Mouse (Mus musculus) erythroblast, adult 5-6 weeks (primary cell): ENCODE measurements around the gene Naaa. TPM values are rescaled to one million over a fixed set of nuclear protein-coding genes. Genes with fewer than 3 reads are reported as not detected.

Source experiments
- ATAC-seq: replicated peaks from 2 replicates; pipeline ENCODE4 v1.8.0; 2016; ENCODE audit warnings: moderate number of reproducible peaks, mild to moderate bottlenecking, moderate TSS enrichment, inconsistent platforms; ENCODE audit not compliant: poor library complexity, low FRiP score, severe bottlenecking
- total RNA-seq, 2 experiments: library from RNA; stranded (forward) in 1 of 2; stranded (reverse) in 1 of 2; fragments of 150-400 nt in 1 of 2; fragments of 200-764, 138-1000 nt in 1 of 2; gene quantifications; 2 replicates each; pipeline versions ENCODE4 v1.2.3 to v1.2.4; 2015 to 2017; ENCODE audit warnings: low replicate concordance in 2 of 2

The Naaa gene
- total RNA-seq, 2 experiments from 2014 or later = 10.4 to 10.6 TPM

DNA sequence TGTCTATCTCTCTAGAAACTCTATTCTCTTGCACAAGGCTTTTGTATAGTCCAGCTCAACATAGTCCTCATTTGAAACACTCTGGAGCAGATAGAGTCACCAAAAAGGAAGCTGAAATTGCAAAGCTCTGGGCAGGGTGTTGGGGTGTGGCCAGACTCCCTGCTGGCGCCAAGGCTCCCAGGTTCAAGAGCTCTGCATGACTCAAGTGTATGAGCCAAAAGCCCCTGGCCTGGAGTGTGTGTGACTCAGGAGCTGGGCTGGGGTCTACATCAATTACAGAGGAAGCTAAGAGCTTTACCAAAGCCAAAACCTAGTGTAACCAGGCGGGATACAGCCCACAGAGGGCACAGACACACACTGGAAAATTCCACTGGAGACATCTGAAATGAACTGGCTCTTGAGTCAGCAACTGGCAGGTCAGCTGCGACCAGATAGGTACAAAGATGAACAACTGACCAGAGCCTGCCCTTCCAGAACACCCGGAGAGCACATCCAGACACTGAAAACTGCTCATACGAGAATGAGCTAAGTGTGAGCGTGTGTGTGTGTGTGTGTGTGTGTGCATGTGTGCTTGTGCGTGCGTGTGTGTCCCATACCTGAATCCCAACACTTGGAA lies 57.6 kb downstream of the Naaa start:
- ATAC-seq = no peak

DNA sequence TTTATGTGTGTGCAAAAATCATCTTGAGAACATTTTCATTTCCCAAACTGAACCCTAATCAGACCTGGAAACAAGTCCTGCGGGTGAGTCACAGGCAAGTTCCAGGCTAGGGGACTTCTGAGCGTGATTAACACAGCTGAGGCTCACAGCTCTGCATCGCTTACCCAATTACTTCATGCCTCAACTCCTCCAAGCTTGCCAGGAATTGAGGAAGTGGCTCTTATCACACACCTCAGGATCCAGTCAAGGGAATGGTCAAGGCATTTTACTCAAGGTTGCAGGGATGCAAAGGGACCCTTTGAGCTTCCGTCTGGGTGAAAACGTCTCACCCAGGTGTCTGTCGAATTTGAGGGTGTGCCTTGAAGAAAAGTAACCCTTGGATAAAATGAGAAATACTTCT lies 58.1 kb downstream of the Naaa start:
- no peak for ATAC-seq

DNA sequence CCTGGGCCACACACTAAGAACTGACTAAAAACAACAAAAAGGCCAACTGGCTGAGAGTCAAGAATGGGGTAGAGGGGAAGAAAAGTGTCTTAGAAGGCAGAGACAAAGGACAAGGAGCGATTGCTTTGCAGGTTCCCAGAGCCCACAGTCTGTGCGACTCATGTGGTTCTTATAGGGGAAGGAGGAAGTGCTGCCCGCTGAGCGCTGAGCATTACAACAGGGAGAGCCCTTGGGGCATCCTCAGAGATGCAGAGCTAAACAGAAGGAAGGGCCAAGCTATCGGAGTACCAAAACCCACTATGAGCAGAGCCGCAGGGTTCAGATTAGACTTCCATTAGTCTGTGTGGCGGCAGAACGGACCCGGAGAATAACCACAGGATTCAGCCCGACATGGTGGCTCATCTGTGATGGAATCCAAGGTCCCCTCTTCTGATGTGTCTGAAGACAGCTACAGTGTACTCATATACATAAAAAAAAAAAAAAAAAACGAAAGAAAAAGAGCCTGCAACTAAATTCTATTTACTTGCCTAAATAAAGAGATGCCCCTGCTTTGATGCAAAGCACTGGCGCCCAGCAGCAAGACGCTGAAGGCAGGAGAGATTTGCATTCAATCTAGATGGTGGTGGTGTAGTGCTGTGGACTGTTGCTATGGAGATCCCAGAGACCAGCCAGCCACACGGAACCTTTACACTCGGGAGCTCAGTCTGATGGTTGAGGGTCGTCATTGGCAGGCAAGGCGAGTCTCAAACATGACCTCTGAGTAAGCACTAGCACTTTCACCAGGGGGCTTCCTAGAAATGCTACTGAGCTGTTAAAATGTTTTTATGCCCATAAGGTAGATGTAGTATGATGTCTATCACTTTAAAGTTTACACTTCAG lies 58.8 kb downstream of the Naaa start:
- no peak for ATAC-seq

DNA sequence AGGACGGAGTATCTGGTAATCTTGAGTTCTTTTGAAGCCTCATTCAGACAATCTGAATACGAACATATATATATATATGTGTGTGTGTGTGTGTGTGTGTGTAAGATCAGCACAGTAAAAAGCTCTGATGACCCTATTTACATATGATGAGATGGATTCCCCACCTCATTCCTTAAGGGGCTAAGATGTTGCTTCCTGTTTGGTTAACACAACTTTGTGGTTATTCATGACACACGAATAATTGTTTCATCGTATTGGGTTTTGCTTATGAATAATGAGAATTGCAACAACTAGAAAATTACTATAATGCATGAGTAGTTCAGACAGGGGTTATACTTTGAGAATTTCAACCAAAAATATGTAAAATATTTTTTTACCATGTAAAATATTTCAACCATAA lies 62.7 kb downstream of the Naaa start, which contains the start of gene U90926:
Gene U90926, minus strand, starts transcription at position 101 of the 400 bp plus-strand sequence.
- no peak for ATAC-seq

DNA sequence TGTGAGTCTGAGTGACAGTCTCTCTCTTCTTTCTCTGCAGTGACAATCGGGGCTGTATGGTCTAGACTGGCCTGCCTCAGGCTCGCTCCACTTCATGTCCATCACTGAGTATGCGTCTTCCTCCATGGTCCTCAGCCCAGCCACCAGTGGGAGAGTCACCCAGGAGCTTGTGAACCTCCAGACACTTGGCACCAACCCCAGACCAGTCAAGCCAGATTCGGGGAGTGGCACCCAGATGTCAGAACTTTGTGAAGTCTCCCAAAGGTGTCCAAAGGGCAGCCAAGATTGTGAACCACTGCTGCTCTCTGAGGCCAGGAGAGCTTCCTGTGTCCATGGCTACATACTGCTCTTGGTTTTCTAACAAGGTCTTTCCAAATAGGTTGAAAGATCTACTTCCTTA lies 65.7 kb downstream of the Naaa start:
- no peak for ATAC-seq

DNA sequence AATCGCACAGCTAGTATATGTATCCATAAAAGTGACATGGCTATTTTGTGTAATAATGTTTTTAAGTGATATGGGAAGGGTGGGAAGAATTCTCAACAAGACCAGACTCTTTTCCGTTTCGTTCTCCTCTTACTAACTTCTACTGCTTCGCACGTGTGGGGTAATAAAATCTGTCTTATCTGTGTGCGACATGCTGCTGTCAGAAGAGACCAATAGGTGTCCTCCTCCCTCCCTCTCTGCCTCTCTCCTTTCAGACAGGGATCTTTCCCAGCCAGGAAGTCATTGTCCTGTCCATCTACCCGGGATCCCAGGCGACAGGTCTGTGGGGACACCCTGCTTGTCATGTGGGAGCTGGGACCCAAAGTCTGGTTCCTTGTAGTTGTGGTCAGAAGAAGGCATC lies 67.8 kb downstream of the Naaa start:
- ATAC-seq = no peak

Other genes starting within 250 kb of the Naaa start
- 0.21 TPM in 1 of 2 replicates, not detected in the other for gene Cdkl2, start 234.3 kb downstream of the Naaa start, total RNA-seq (2015; ENCODE audit: low replicate concordance)
- 0.14 and 0.68 TPM in 2 replicates for gene Cdkl2, start 234.3 kb downstream of the Naaa start, total RNA-seq (2017; ENCODE audit: low replicate concordance)
- gene G3bp2, start 194.5 kb downstream of the Naaa start, total RNA-seq (2015; ENCODE audit: low replicate concordance) = 33.2 and 33.8 TPM in 2 replicates
- 35.0 and 43.8 TPM in 2 replicates for gene G3bp2, start 194.5 kb downstream of the Naaa start, total RNA-seq (2017; ENCODE audit: low replicate concordance)
- gene Uso1, start 140.2 kb downstream of the Naaa start, total RNA-seq (2015; ENCODE audit: low replicate concordance) = 19.8 and 29.9 TPM in 2 replicates
- gene Uso1, start 140.2 kb downstream of the Naaa start, total RNA-seq (2017; ENCODE audit: low replicate concordance) = 20.4 and 34.8 TPM in 2 replicates
- gene U90926, start 62.8 kb downstream of the Naaa start, total RNA-seq (2015; ENCODE audit: low replicate concordance) = not detected in 2 replicates
- not detected in 2 replicates for gene U90926, start 62.8 kb downstream of the Naaa start, total RNA-seq (2017; ENCODE audit: low replicate concordance)
- gene Ppef2, start 21.9 kb downstream of the Naaa start, total RNA-seq (2015; ENCODE audit: low replicate concordance) = not detected in 2 replicates
- gene Ppef2, start 21.9 kb downstream of the Naaa start, total RNA-seq (2017; ENCODE audit: low replicate concordance) = not detected in 2 replicates
- 4.4 and 21.1 TPM in 2 replicates for gene Sdad1, start 32.3 kb upstream of the Naaa start, total RNA-seq (2015; ENCODE audit: low replicate concordance)
- gene Sdad1, start 32.3 kb upstream of the Naaa start, total RNA-seq (2017; ENCODE audit: low replicate concordance) = 9.9 and 11.8 TPM in 2 replicates
- 5.2 TPM in 1 of 2 replicates, not detected in the other for gene Cxcl9, start 49.9 kb upstream of the Naaa start, total RNA-seq (2015; ENCODE audit: low replicate concordance)
- not detected in 2 replicates for gene Cxcl9, start 49.9 kb upstream of the Naaa start, total RNA-seq (2017; ENCODE audit: low replicate concordance)
- 8.1 TPM in 1 of 2 replicates, not detected in the other for gene Art3, start 53.7 kb upstream of the Naaa start, total RNA-seq (2015; ENCODE audit: low replicate concordance)
- not detected in 2 replicates for gene Art3, start 53.7 kb upstream of the Naaa start, total RNA-seq (2017; ENCODE audit: low replicate concordance)
- gene Cxcl10, start 70.7 kb upstream of the Naaa start, total RNA-seq (2015; ENCODE audit: low replicate concordance) = 3.3 and 5.4 TPM in 2 replicates
- 0.26 and 2.9 TPM in 2 replicates for gene Cxcl10, start 70.7 kb upstream of the Naaa start, total RNA-seq (2017; ENCODE audit: low replicate concordance)
- gene Nup54, start 157.0 kb upstream of the Naaa start, total RNA-seq (2015; ENCODE audit: low replicate concordance) = 27.3 and 28.4 TPM in 2 replicates
- 16.9 and 35.0 TPM in 2 replicates for gene Nup54, start 157.0 kb upstream of the Naaa start, total RNA-seq (2017; ENCODE audit: low replicate concordance)
- 7.9 and 10.7 TPM in 2 replicates for gene Scarb2, start 228.7 kb upstream of the Naaa start, total RNA-seq (2015; ENCODE audit: low replicate concordance)
- gene Scarb2, start 228.7 kb upstream of the Naaa start, total RNA-seq (2017; ENCODE audit: low replicate concordance) = 12.0 and 15.9 TPM in 2 replicates